Mouse (Mus musculus): Measurements from ENCODE around the gene Ndc80.
"Not testable (repeated sequence)": the region's sequence is repeated elsewhere in the genome, so short reads cannot be mapped to it uniquely, and the experiment has no call there.

Ndc80 gene

GRCm38 (mm10) chr17:71460312-71460711 is 66.3 kb downstream of the Ndc80 start:
- no peaks in the 10 kb centered on the region for H3K27me3 ChIP-seq (ENCODE audit: control insufficient read depth, insufficient read depth, low read length, poor library complexity, severe bottlenecking)
- no peak for DNase-seq (ENCODE audit: low read depth, low spot score)
- peaks cover 15% of the 10 kb centered on the region for H3K36me3 ChIP-seq (ENCODE audit: control insufficient read depth, insufficient read depth, low read length, poor library complexity, severe bottlenecking)

- no peaks in the 10 kb centered on the region for H3K27me3 ChIP-seq (ENCODE audit: control insufficient read depth, insufficient read depth, low read length, poor library complexity, severe bottlenecking)
- DNase-seq (ENCODE audit: low read depth, low spot score) = no peak
- peaks cover 15% of the 10 kb centered on the region for H3K36me3 ChIP-seq (ENCODE audit: control insufficient read depth, insufficient read depth, low read length, poor library complexity, severe bottlenecking)
Measured at GRCm38 (mm10) chr17:71459818-71460217, 66.8 kb downstream of the Ndc80 start, which contains the start of gene Gm4707. Gm4707 (minus strand) TSS chr17:71459918.

- not testable (repeated sequence) for DNase-seq (ENCODE audit: low read depth, low spot score); H3K27me3 ChIP-seq (ENCODE audit: control insufficient read depth, insufficient read depth, low read length, poor library complexity, severe bottlenecking)
- peaks cover 12% of the 10 kb centered on the region for H3K36me3 ChIP-seq (ENCODE audit: control insufficient read depth, insufficient read depth, low read length, poor library complexity, severe bottlenecking)
Measured at GRCm38 (mm10) chr17:71457361-71457760, 69.3 kb downstream of the Ndc80 start.

Measured in splenic B cell, adult 2 months (primary cell).